Mouse (Mus musculus) neural tube, embryonic 12.5 days (tissue): ENCODE results near the gene Clasp2. TPM values are rescaled to one million over a fixed set of nuclear protein-coding genes. Genes with fewer than 3 reads are reported as not detected.

ENCODE experiments used
- ATAC-seq: fragments of 200-750 bp; cut with Nextera tagmentation; 2 replicates; pipeline ENCODE4 v1.8.0; 2017; ENCODE audit warnings: low read depth, mild to moderate bottlenecking, moderate TSS enrichment, moderate library complexity; ENCODE audit not compliant: low FRiP score
- H3K27ac ChIP-seq: fragments of 300-500 bp; sonication (generic); 2 replicates; pipeline ENCODE4 v1.5.1; 2016
- H3K27me3 ChIP-seq: fragments of 300-500 bp; sonication (generic); replicated peaks from 2 replicates; pipeline ENCODE4 v1.6.1; 2016; ENCODE audit warnings: mild to moderate bottlenecking
- H3K36me3 ChIP-seq: fragments of 300-500 bp; sonication (generic); 2 replicates; pipeline ENCODE4 v1.6.1; 2016; ENCODE audit warnings: mild to moderate bottlenecking
- H3K4me1 ChIP-seq: fragments of 300-500 bp; sonication (generic); 2 replicates; pipeline ENCODE4 v1.6.1; 2016
- H3K4me2 ChIP-seq: fragments of 300-500 bp; sonication (generic); replicated peaks from 2 replicates; pipeline ENCODE4 v1.6.1; 2016; ENCODE audit warnings: mild to moderate bottlenecking
- H3K4me3 ChIP-seq: fragments of 300-500 bp; sonication (generic); 2 replicates; pipeline ENCODE4 v1.5.1; 2016
- H3K9ac ChIP-seq: fragments of 300-500 bp; sonication (generic); 2 replicates; pipeline ENCODE4 v1.6.1; 2016; ENCODE audit warnings: mild to moderate bottlenecking
- H3K9me3 ChIP-seq: fragments of 300-500 bp; sonication (generic); 2 replicates; pipeline ENCODE4 v1.6.1; 2016; ENCODE audit warnings: mild to moderate bottlenecking
- WGBS: fragments of 180-500 bp; shearing (Covaris S2); methylation state at CpG from one replicate; pipeline ENCODE4 v1.1.7; 2016; 5-methylcytosine and 5-hydroxymethylcytosine counted together
- polyA plus RNA-seq: library from polyadenylated mRNA; unstranded; fragments of >200 nt; fragmentation: Nextera tagmentation; extraction: Ambion mirVana; gene quantifications from 2 replicates; pipeline ENCODE4 v1.2.1, GENCODE M21; 2016

Gene Clasp2
- polyA plus RNA-seq, 1 experiment from 2014 or later, result 82.7 TPM

GRCm38 (mm10) chr9:113924883-113925282 lies 183.6 kb downstream of the Clasp2 start:
- no peaks in the 10 kb centered on the region for H3K27me3 ChIP-seq
- H3K4me1 ChIP-seq, result no peaks in the 10 kb centered on the region
- no peak for ATAC-seq
- no peak overlapping the region for H3K4me3 ChIP-seq
- peaks cover 17% of the 10 kb centered on the region for H3K36me3 ChIP-seq
- no peak overlapping the region for H3K27ac ChIP-seq
- no peaks in the 10 kb centered on the region for H3K9me3 ChIP-seq
- no peak overlapping the region for H3K9ac ChIP-seq
- H3K4me2 ChIP-seq, result no peak overlapping the region
- WGBS, result 90% methylated on average over 5 of the region's 5 CpGs

- H3K4me1 ChIP-seq, result peaks cover 15% of the 10 kb centered on the region
- 85% methylated on average over 4 of the region's 4 CpGs for WGBS
- ATAC-seq, result no peak
- H3K27me3 ChIP-seq, result no peaks in the 10 kb centered on the region
- peaks cover 6% of the 10 kb centered on the region; the same call in 1 of the 2 replicates for H3K36me3 ChIP-seq
- no peaks in the 10 kb centered on the region for H3K9me3 ChIP-seq
- no peak overlapping the region for H3K4me2 ChIP-seq
- no peak overlapping the region for H3K9ac ChIP-seq
- no peak overlapping the region for H3K4me3 ChIP-seq
- no peak overlapping the region for H3K27ac ChIP-seq
Observed at GRCm38 (mm10) chr9:113928591-113928990, 187.3 kb downstream of the Clasp2 start.

GRCm38 (mm10) chr9:113929676-113930075 lies 188.4 kb downstream of the Clasp2 start:
- Histone ChIP-seq H3K36me3 (peaks cover 3% of the 10 kb centered on the region; the same call in 1 of the 2 replicates), H3K9me3 (no peaks in the 10 kb centered on the region), H3K4me1 (peaks cover 16% of the 10 kb centered on the region), H3K9ac (no peak overlapping the region), H3K4me3 (no peak overlapping the region), H3K27me3 (no peaks in the 10 kb centered on the region), H3K4me2 (peak overlapping the region; percentile 61), H3K27ac (no peak overlapping the region)
- ATAC-seq, result no peak
- 76% methylated on average over 1 of the region's 1 CpGs for WGBS

GRCm38 (mm10) chr9:113930534-113931374 lies 189.5 kb downstream of the Clasp2 start, which contains the start of gene Ubp1:
TSS of gene Ubp1 (plus strand) at chr9:113930934.
- H3K4me2 ChIP-seq, result peak within 1 kb of the TSS; percentile 88
- H3K36me3 ChIP-seq, result no peaks in the 10 kb centered on the region
- H3K4me1 ChIP-seq, result peaks cover 22% of the 10 kb centered on the region
- H3K27me3 ChIP-seq, result no peaks in the 10 kb centered on the region
- H3K9me3 ChIP-seq, result no peaks in the 10 kb centered on the region
- WGBS, result 2% methylated on average over 64 of the region's 86 CpGs
- H3K4me3 ChIP-seq, result peak within 1 kb of the TSS; percentile 98
- H3K9ac ChIP-seq, result peak within 1 kb of the TSS; percentile 95
- ATAC-seq, result peak; percentile 97
- H3K27ac ChIP-seq, result peak within 1 kb of the TSS; percentile 93

- Histone ChIP-seq H3K27ac (peak overlapping the region; percentile 93), H3K9me3 (no peaks in the 10 kb centered on the region), H3K4me2 (peak overlapping the region; percentile 88), H3K4me3 (peak overlapping the region; percentile 98), H3K36me3 (no peaks in the 10 kb centered on the region), H3K4me1 (peaks cover 25% of the 10 kb centered on the region), H3K9ac (peak overlapping the region; percentile 95), H3K27me3 (no peaks in the 10 kb centered on the region)
- peak; percentile 6; the same call in 1 of the 2 replicates for ATAC-seq
- WGBS, result under 1% methylated on average over 89 of the region's 91 CpGs
Observed at GRCm38 (mm10) chr9:113931375-113932099, 190.3 kb downstream of the Clasp2 start.

- WGBS, result 3% methylated on average over 8 of the region's 8 CpGs
- Histone ChIP-seq H3K9ac (peak overlapping the region; percentile 95), H3K4me1 (peaks cover 25% of the 10 kb centered on the region), H3K27ac (peak overlapping the region; percentile 93; the same call in 1 of the 2 replicates), H3K27me3 (no peaks in the 10 kb centered on the region), H3K36me3 (no peaks in the 10 kb centered on the region), H3K9me3 (no peaks in the 10 kb centered on the region), H3K4me2 (peak overlapping the region; percentile 88), H3K4me3 (peak overlapping the region; percentile 98)
- ATAC-seq, result no peak
Observed at GRCm38 (mm10) chr9:113932100-113932470, 190.8 kb downstream of the Clasp2 start.

- ATAC-seq, result no peak
- H3K4me1 ChIP-seq, result peaks cover 25% of the 10 kb centered on the region
Observed at GRCm38 (mm10) chr9:113932501-113932900, 191.2 kb downstream of the Clasp2 start.

GRCm38 (mm10) chr9:113935638-113936037 lies 194.4 kb downstream of the Clasp2 start:
- H3K36me3 ChIP-seq, result no peaks in the 10 kb centered on the region
- WGBS, result 89% methylated on average over 5 of the region's 5 CpGs
- peaks cover 25% of the 10 kb centered on the region for H3K4me1 ChIP-seq
- H3K4me2 ChIP-seq, result no peak overlapping the region
- H3K4me3 ChIP-seq, result no peak overlapping the region
- H3K9ac ChIP-seq, result no peak overlapping the region
- H3K9me3 ChIP-seq, result no peaks in the 10 kb centered on the region
- no peaks in the 10 kb centered on the region for H3K27me3 ChIP-seq
- no peak for ATAC-seq
- H3K27ac ChIP-seq, result no peak overlapping the region

More at GRCm38 (mm10) chr9:113932501-113932900, 191.2 kb downstream of the Clasp2 start:
- WGBS, result 25% methylated on average over 11 of the region's 11 CpGs
- Histone ChIP-seq H3K9me3 (no peaks in the 10 kb centered on the region), H3K27ac (0 out of 2 replicates have a peak overlapping the region, but pooled peaks have one; percentile 10), H3K9ac (peak overlapping the region; percentile 95), H3K27me3 (no peaks in the 10 kb centered on the region), H3K4me3 (peak overlapping the region; percentile 98), H3K4me2 (peak overlapping the region; percentile 88), H3K36me3 (no peaks in the 10 kb centered on the region)

- Histone ChIP-seq H3K4me3 (no peak overlapping the region), H3K27ac (no peak overlapping the region), H3K9ac (no peak overlapping the region), H3K27me3 (no peaks in the 10 kb centered on the region), H3K4me2 (no peak overlapping the region), H3K36me3 (no peaks in the 10 kb centered on the region), H3K4me1 (peaks cover 9% of the 10 kb centered on the region; the same call in 1 of the 2 replicates), H3K9me3 (no peaks in the 10 kb centered on the region)
- 91% methylated on average over 9 of the region's 9 CpGs for WGBS
- no peak for ATAC-seq
Observed at GRCm38 (mm10) chr9:113939063-113939850, 198.0 kb downstream of the Clasp2 start.

GRCm38 (mm10) chr9:113941103-113941805 lies 200.0 kb downstream of the Clasp2 start:
- Histone ChIP-seq H3K4me3 (no peak overlapping the region), H3K4me2 (no peak overlapping the region), H3K27ac (no peak overlapping the region), H3K36me3 (peaks cover 7% of the 10 kb centered on the region), H3K9me3 (no peaks in the 10 kb centered on the region), H3K9ac (no peak overlapping the region), H3K27me3 (no peaks in the 10 kb centered on the region), H3K4me1 (no peaks in the 10 kb centered on the region)
- 93% methylated on average over 3 of the region's 3 CpGs for WGBS
- no peak for ATAC-seq

- Histone ChIP-seq H3K27me3 (no peaks in the 10 kb centered on the region), H3K9me3 (no peaks in the 10 kb centered on the region), H3K4me1 (no peaks in the 10 kb centered on the region), H3K36me3 (peaks cover 17% of the 10 kb centered on the region), H3K4me3 (no peak overlapping the region), H3K9ac (no peak overlapping the region), H3K27ac (no peak overlapping the region), H3K4me2 (no peak overlapping the region)
- ATAC-seq, result no peak
- 93% methylated on average over 1 of the region's 1 CpGs for WGBS
Observed at GRCm38 (mm10) chr9:113943372-113943771, 202.1 kb downstream of the Clasp2 start.
